Mouse (Mus musculus) neural tube, embryonic 14.5 days (tissue): ENCODE results near the gene Mov10. TPM values are rescaled to one million over a fixed set of nuclear protein-coding genes. Genes with fewer than 3 reads are reported as not detected.
"Not testable (repeated sequence)": the region's sequence is repeated elsewhere in the genome, so short reads cannot be mapped to it uniquely, and the experiment has no call there.

ENCODE experiments used
- ATAC-seq: fragments of 200-750 bp; cut with Nextera tagmentation; 2 replicates; pipeline ENCODE4 v1.8.0; 2017; ENCODE audit warnings: low read depth, mild to moderate bottlenecking, moderate TSS enrichment, moderate library complexity
- H3K27ac ChIP-seq: fragments of 300-500 bp; sonication (generic); 2 replicates; pipeline ENCODE4 v1.5.1; 2014; ENCODE audit warnings: low read depth, mild to moderate bottlenecking, control low read depth, low read length, moderate library complexity, mixed read lengths
- H3K27me3 ChIP-seq: fragments of 300-500 bp; sonication (generic); 2 replicates; pipeline ENCODE4 v1.6.1; 2014; ENCODE audit warnings: low read length; ENCODE audit not compliant: control insufficient read depth, insufficient read depth
- H3K36me3 ChIP-seq: fragments of 300-500 bp; sonication (generic); 2 replicates; pipeline ENCODE4 v1.6.1; 2014; ENCODE audit warnings: low read length, mixed read lengths; ENCODE audit not compliant: control insufficient read depth, insufficient read depth
- H3K4me1 ChIP-seq: fragments of 300-500 bp; sonication (generic); 2 replicates; pipeline ENCODE4 v1.6.1; 2014; ENCODE audit warnings: low read length; ENCODE audit not compliant: control insufficient read depth, insufficient read depth
- H3K4me2 ChIP-seq: fragments of 300-500 bp; sonication (generic); 2 replicates; pipeline ENCODE4 v1.6.1; 2014; ENCODE audit warnings: mild to moderate bottlenecking, low read depth, low read length, control low read depth
- H3K4me3 ChIP-seq: fragments of 300-500 bp; sonication (generic); 2 replicates; pipeline ENCODE4 v1.5.1; 2014; ENCODE audit warnings: low read depth, low read length, control low read depth, mixed read lengths
- H3K9ac ChIP-seq: fragments of 300-500 bp; sonication (generic); replicated peaks from 2 replicates; pipeline ENCODE4 v1.6.1; 2014; ENCODE audit warnings: low read depth, mild to moderate bottlenecking, control low read depth, low read length, mixed read lengths
- H3K9me3 ChIP-seq: fragments of 300-500 bp; sonication (generic); 2 replicates; pipeline ENCODE4 v1.6.1; 2016; ENCODE audit warnings: low read length; ENCODE audit not compliant: control insufficient read depth
- whole genome bisulfite sequencing: fragments of 180-500 bp; shearing (Covaris S2); extraction: QIAGEN DNeasy Blood & Tissue Kit; methylation state at CpG from one replicate; pipeline ENCODE4 v1.1.7; 2014; 5-methylcytosine and 5-hydroxymethylcytosine counted together
- polyA plus RNA-seq: library from polyadenylated mRNA; unstranded; fragments of >200 nt; fragmentation: Nextera tagmentation; extraction: Ambion mirVana; gene quantifications from 2 replicates; pipeline ENCODE4 v1.2.1, GENCODE M21; 2014

Mov10 gene
- polyA plus RNA-seq, 1 experiment from 2014 or later: 3.8 TPM

- Histone ChIP-seq H3K9me3 (no peaks in the 10 kb centered on the region), H3K4me2 (no peak overlapping the region), H3K36me3 (no peaks in the 10 kb centered on the region), H3K27ac (no peak overlapping the region), H3K4me3 (no peak overlapping the region), H3K27me3 (no peaks in the 10 kb centered on the region), H3K4me1 (no peaks in the 10 kb centered on the region), H3K9ac (no peak overlapping the region)
- no peak for ATAC-seq
- 85% methylated on average over 4 of the region's 4 CpGs for WGBS
These were observed 50.6 kb downstream of the Mov10 start for GRCm38 (mm10) chr3:104767716-104768115.

- Histone ChIP-seq H3K4me2 (no peak overlapping the region), H3K4me1 (no peaks in the 10 kb centered on the region), H3K9me3 (no peaks in the 10 kb centered on the region), H3K27ac (no peak overlapping the region), H3K36me3 (no peaks in the 10 kb centered on the region), H3K9ac (no peak overlapping the region), H3K4me3 (no peak overlapping the region), H3K27me3 (no peaks in the 10 kb centered on the region)
- 70% methylated on average over 2 of the region's 2 CpGs for WGBS
- no peak for ATAC-seq
These were observed 51.2 kb downstream of the Mov10 start for GRCm38 (mm10) chr3:104767141-104767540.

DNA sequence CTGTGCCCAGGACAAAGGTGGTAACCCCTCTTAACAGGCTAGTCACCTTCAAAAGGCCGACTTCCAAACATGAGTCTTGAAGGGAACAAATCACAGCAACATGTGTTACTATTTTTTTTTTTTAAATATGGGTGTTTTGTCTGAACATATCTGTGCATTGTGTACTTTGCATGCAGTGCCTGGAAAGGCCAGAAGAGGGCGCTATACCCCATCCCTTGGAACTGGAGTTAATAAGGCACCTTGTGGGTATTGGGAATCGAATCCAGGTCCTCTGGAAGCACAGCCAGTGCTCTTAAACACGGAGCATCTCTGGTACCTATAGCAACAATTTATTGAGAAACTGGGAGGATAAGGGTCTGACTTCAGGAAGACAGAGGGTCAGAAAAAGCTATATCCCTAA, 53.3 kb downstream of the Mov10 start:
- Histone ChIP-seq H3K4me3 (no peak overlapping the region), H3K27ac (no peak overlapping the region), H3K36me3 (no peaks in the 10 kb centered on the region), H3K9ac (no peak overlapping the region), H3K4me2 (no peak overlapping the region), H3K27me3 (no peaks in the 10 kb centered on the region), H3K9me3 (no peaks in the 10 kb centered on the region), H3K4me1 (no peaks in the 10 kb centered on the region)
- ATAC-seq: no peak
- 21% methylated on average over 4 of the region's 4 CpGs for WGBS

- H3K4me2 ChIP-seq, H3K9me3 ChIP-seq, H3K27ac ChIP-seq, ATAC-seq, H3K9ac ChIP-seq, H3K4me3 ChIP-seq, H3K36me3 ChIP-seq, H3K27me3 ChIP-seq, H3K4me1 ChIP-seq: not testable (repeated sequence)
- 27% methylated on average over 17 of the region's 20 CpGs for WGBS
These were observed 56.1 kb downstream of the Mov10 start for GRCm38 (mm10) chr3:104762103-104762863.

DNA sequence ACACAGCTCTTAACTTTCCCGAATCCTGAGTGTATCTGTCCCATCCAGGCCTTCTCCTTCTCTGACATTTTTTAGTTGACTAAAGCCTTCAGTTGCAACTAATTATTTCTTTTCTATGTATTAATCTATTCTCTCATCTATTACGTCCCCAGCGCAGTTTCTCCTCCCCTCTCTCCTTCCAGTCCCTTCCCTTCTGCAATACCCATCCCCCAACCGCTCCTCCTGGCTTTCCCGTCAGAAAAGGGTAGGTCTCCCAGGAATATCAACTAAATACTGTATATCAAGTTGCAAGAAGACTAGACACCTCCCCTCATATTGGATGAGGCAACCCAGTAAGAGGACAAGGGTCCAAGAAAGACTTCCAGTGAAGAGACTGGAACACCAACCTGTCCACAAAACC, 59.5 kb downstream of the Mov10 start:
- ATAC-seq: 0 out of 2 replicates have a peak, but pooled peaks have one; percentile 46
- Histone ChIP-seq H3K9ac (0 out of 2 replicates have a peak overlapping the region, but pooled peaks have one; percentile 39), H3K4me3 (peak overlapping the region; percentile 30; the same call in 1 of the 2 replicates), H3K9me3 (no peaks in the 10 kb centered on the region), H3K4me1 (0 out of 2 replicates have a peak, but pooled peaks cover 3% of the 10 kb centered on the region), H3K4me2 (peak overlapping the region; percentile 54), H3K27ac (no peak overlapping the region), H3K36me3 (no peaks in the 10 kb centered on the region), H3K27me3 (no peaks in the 10 kb centered on the region)
- WGBS: 12% methylated on average over 5 of the region's 5 CpGs

GRCm38 (mm10) chr3:104758406-104758805, 60.0 kb downstream of the Mov10 start:
- H3K9ac ChIP-seq: peak overlapping the region; percentile 39; the same call in 1 of the 2 replicates
- WGBS: 3% methylated on average over 27 of the region's 27 CpGs
- no peaks in the 10 kb centered on the region for H3K36me3 ChIP-seq
- ATAC-seq: peak; percentile 82
- no peaks in the 10 kb centered on the region for H3K9me3 ChIP-seq
- no peaks in the 10 kb centered on the region for H3K27me3 ChIP-seq
- H3K27ac ChIP-seq: no peak overlapping the region
- H3K4me1 ChIP-seq: 0 out of 2 replicates have a peak, but pooled peaks cover 3% of the 10 kb centered on the region
- peak overlapping the region; percentile 30; the same call in 1 of the 2 replicates for H3K4me3 ChIP-seq
- peak overlapping the region; percentile 54 for H3K4me2 ChIP-seq

- H3K4me1 ChIP-seq, ATAC-seq, H3K36me3 ChIP-seq, H3K9me3 ChIP-seq, H3K27ac ChIP-seq, H3K9ac ChIP-seq, H3K4me2 ChIP-seq, H3K27me3 ChIP-seq, H3K4me3 ChIP-seq: not testable (repeated sequence)
- WGBS: 19% methylated on average over 19 of the region's 25 CpGs
These were observed 65.5 kb downstream of the Mov10 start for GRCm38 (mm10) chr3:104752845-104753244.

Other genes starting within 250 kb of the Mov10 start
- 7.6 and 10.2 TPM in 2 replicates for gene Slc16a1, start 179.9 kb downstream of the Mov10 start, polyA plus RNA-seq
- 0.23 and 3.1 TPM in 2 replicates for gene Ppm1j, start 37.5 kb downstream of the Mov10 start, polyA plus RNA-seq
- gene Fam19a3, start 36.7 kb downstream of the Mov10 start, polyA plus RNA-seq: 0.06 TPM in 1 of 2 replicates, not detected in the other
- 40.1 and 64.1 TPM in 2 replicates for gene Rhoc, start 30.2 kb downstream of the Mov10 start, polyA plus RNA-seq
- 39.4 and 39.5 TPM in 2 replicates for gene St7l, start 45.4 kb upstream of the Mov10 start, polyA plus RNA-seq
- 154 and 187 TPM in 2 replicates for gene Capza1, start 45.9 kb upstream of the Mov10 start, polyA plus RNA-seq
- 0.81 and 0.91 TPM in 2 replicates for gene Wnt2b, start 143.4 kb upstream of the Mov10 start, polyA plus RNA-seq
- 37.3 and 54.6 TPM in 2 replicates for gene Cttnbp2nl, start 234.6 kb upstream of the Mov10 start, polyA plus RNA-seq
- gene 4930564D02Rik, start 248.3 kb upstream of the Mov10 start, polyA plus RNA-seq: not detected in 2 replicates